Mouse (Mus musculus): ENCODE results near the gene Gfpt1.

Gene Gfpt1

GRCm38 (mm10) chr6:87139796-87140553 is 97.3 kb downstream of the Gfpt1 start:
- no peak for DNase-seq (ENCODE audit: low read depth, low spot score)

All from forelimb bud, embryonic 11.5 days (tissue).